Mouse (Mus musculus) A20 (cell line): ENCODE measurements around the gene Kctd5.
"Not testable (repeated sequence)": the region's sequence is repeated elsewhere in the genome, so short reads cannot be mapped to it uniquely, and the experiment has no call there.

ENCODE experiments used
- DNase-seq: peaks from one replicate; pipeline ENCODE4 v3.0.0-alpha.2; 2011; ENCODE audit warnings: low read depth, low spot score

Gene Kctd5

GRCm38 (mm10) chr17:24072919-24073696 lies at the start of gene Kctd5:
TSS of gene Kctd5 (minus strand) at chr17:24073485.
- DNase-seq = peak; percentile 97

- DNase-seq = no peak
Observed at GRCm38 (mm10) chr17:24119446-24119845, 46.2 kb upstream of the Kctd5 start.

GRCm38 (mm10) chr17:24113031-24113430 lies 39.7 kb upstream of the Kctd5 start:
- DNase-seq = no peak

- no peak for DNase-seq
Observed at GRCm38 (mm10) chr17:24111256-24111655, 38.0 kb upstream of the Kctd5 start.

- DNase-seq = no peak
Observed at GRCm38 (mm10) chr17:24108896-24109295, 35.6 kb upstream of the Kctd5 start.

- DNase-seq = no peak
Observed at GRCm38 (mm10) chr17:24105111-24105510, 31.8 kb upstream of the Kctd5 start.

GRCm38 (mm10) chr17:24098354-24098753 lies 25.1 kb upstream of the Kctd5 start:
- no peak for DNase-seq

- DNase-seq = no peak
Observed at GRCm38 (mm10) chr17:24090575-24090974, 17.3 kb upstream of the Kctd5 start.

- not testable (repeated sequence) for DNase-seq
Observed at GRCm38 (mm10) chr17:24086399-24086798, 13.1 kb upstream of the Kctd5 start.

GRCm38 (mm10) chr17:24084593-24084992 lies 11.3 kb upstream of the Kctd5 start:
- DNase-seq = peak; percentile 53

- DNase-seq = no peak
Observed at GRCm38 (mm10) chr17:24077101-24077500, 3.8 kb upstream of the Kctd5 start.

- DNase-seq = peak; percentile 62
Observed at GRCm38 (mm10) chr17:24069531-24069930, 3.8 kb downstream of the Kctd5 start.

- DNase-seq = no peak
Observed at GRCm38 (mm10) chr17:24068271-24068670, 5.0 kb downstream of the Kctd5 start.

GRCm38 (mm10) chr17:24062459-24063155 lies 10.7 kb downstream of the Kctd5 start:
- DNase-seq = no peak

GRCm38 (mm10) chr17:24057730-24058245 lies 15.5 kb downstream of the Kctd5 start:
- DNase-seq = no peak

GRCm38 (mm10) chr17:24056636-24057625 lies 16.4 kb downstream of the Kctd5 start:
- no peak for DNase-seq

GRCm38 (mm10) chr17:24049008-24049407 lies 24.3 kb downstream of the Kctd5 start:
- DNase-seq = no peak

GRCm38 (mm10) chr17:24048053-24048452 lies 25.2 kb downstream of the Kctd5 start:
- DNase-seq = no peak

- no peak for DNase-seq
Observed at GRCm38 (mm10) chr17:24046026-24046425, 27.3 kb downstream of the Kctd5 start.

- no peak for DNase-seq
Observed at GRCm38 (mm10) chr17:24045608-24046007, 27.7 kb downstream of the Kctd5 start.

- DNase-seq = no peak
Observed at GRCm38 (mm10) chr17:24044482-24044881, 28.8 kb downstream of the Kctd5 start.

GRCm38 (mm10) chr17:24037844-24038243 lies 35.4 kb downstream of the Kctd5 start, which contains the start of gene Prss27:
TSS of gene Prss27 (plus strand) at chr17:24038144.
- no peak for DNase-seq
